Mouse (Mus musculus): ENCODE results near the gene C1galt1c1. TPM values are rescaled to one million over a fixed set of nuclear protein-coding genes. Genes with fewer than 3 reads are reported as not detected.

Gene C1galt1c1
- total RNA-seq, 2 experiments from 2014 or later: 25.8 to 27.9 TPM

Other genes starting within 250 kb of the C1galt1c1 start
- gene Lamp2, start 178.6 kb downstream of the C1galt1c1 start, total RNA-seq (2021): 10 to 100 TPM; 67.3 to 71.6 TPM
- gene Cul4b, start 58.9 kb downstream of the C1galt1c1 start, total RNA-seq (2021): 10 to 100 TPM; 34.0 to 34.3 TPM
- gene Mcts1, start 34.5 kb downstream of the C1galt1c1 start, total RNA-seq (2021): 10 to 100 TPM; 93.0 to 98.4 TPM
- gene 6030498E09Rik, start 137.6 kb upstream of the C1galt1c1 start, total RNA-seq (2021): not detected